Mouse (Mus musculus): ENCODE measurements around the gene C1qc. TPM values are rescaled to one million over a fixed set of nuclear protein-coding genes. Genes with fewer than 3 reads are reported as not detected.

Gene C1qc
- polyA plus RNA-seq, 1 experiment, result 86.9 TPM

DNA sequence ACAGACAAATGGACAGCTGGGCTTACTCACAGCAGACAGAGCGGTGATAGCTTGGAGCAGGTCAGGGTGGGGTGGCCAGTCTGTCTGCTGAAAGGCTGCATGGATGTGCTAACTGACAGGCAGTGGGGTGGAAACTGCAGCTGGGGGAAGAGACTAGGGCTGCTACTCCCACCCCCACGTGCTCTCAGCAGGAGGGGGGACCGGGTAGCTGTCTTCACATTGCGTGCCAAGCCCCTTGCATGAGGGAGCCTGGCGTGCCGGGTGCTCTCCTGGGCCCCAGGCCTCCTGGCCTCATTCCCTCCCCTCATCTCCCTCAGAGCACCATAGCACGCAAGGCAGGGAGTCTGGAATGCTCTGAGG, 24.3 kb upstream of the C1qc start:
- Histone ChIP-seq H3K27ac (ENCODE audit: insufficient read depth, low read length) (no peak overlapping the region), H3K4me1 (ENCODE audit: control insufficient read depth, insufficient read depth, low read length) (no peaks in the 10 kb centered on the region), H3K4me3 (ENCODE audit: insufficient read depth, low read length) (no peak overlapping the region)
- no peak for TF ChIP-seq POLR2A (IDR thresholded peaks at IDR 0.05; ENCODE audit: extremely low read depth, insufficient read depth, low read length)
- no peak for TF ChIP-seq CTCF (IDR thresholded peaks at IDR 0.05; ENCODE audit: extremely low read depth, insufficient read depth, low read length)

DNA sequence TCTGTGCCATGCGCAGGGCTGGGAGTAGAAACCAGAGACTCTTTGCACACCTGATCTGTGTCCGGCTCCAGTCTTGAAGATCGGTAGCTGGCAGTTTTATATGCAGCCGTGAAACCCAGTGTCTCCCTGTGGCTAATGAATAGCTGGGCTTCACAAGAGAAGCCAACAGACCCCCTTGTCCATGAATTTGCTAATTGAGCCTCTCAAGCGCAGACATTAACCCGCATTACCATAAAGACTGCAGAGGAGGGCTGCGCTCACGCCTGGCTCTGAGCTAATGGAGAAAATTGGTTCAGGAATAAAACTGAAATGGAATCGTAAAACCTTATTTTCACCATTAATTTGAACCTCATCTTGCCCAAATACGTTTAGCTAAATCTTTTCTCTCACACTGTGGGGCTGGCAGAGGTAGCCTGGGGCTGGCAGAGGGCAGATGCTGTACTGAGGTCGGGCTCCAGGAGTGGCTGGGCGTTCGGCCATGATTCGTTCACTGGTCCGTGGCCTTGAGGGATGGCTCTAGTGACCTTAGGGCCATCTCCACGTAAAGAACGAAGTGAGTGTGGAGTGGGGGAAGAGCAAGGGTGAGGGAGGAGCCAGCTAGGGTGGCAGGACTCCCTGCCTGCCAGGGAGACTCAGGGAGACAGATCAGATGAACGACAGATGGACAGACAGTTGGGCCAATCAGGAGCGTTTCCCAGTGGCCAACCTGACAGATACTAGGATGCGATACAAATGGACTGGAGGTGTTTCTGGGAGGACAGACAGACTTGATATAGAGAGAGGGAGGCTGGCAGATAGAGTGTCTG, 23.7 kb upstream of the C1qc start:
- H3K27ac ChIP-seq (ENCODE audit: insufficient read depth, low read length), result no peak overlapping the region
- H3K4me1 ChIP-seq (ENCODE audit: control insufficient read depth, insufficient read depth, low read length), result no peaks in the 10 kb centered on the region
- TF ChIP-seq POLR2A (IDR thresholded peaks at IDR 0.05; ENCODE audit: extremely low read depth, insufficient read depth, low read length) (no peak), CTCF (IDR thresholded peaks at IDR 0.05; ENCODE audit: extremely low read depth, insufficient read depth, low read length) (no peak)
- H3K4me3 ChIP-seq (ENCODE audit: insufficient read depth, low read length), result no peak overlapping the region

DNA sequence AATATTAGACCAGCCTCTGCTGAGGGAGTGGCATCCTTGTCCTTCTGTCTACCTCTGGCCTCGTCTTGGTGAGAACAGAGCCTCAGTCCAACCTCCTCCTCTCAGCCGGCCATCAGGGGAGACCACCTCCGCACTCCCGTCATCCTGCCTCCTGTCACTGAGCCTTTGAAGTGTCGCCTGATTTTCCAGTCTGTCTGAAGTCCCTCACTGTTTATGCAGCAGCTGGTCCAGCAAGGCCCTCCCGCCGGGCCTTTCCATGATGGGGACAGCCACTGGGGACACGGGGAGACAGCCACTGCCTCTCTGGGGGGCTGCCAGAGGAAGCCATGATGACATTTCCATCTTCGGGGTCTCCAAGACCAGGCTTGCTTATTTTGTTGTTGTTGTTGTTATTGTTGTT, 20.0 kb upstream of the C1qc start:
- no peak for TF ChIP-seq POLR2A (IDR thresholded peaks at IDR 0.05; ENCODE audit: extremely low read depth, insufficient read depth, low read length)
- TF ChIP-seq CTCF (IDR thresholded peaks at IDR 0.05; ENCODE audit: extremely low read depth, insufficient read depth, low read length), result no peak
- no peak overlapping the region for H3K27ac ChIP-seq (ENCODE audit: insufficient read depth, low read length)
- no peaks in the 10 kb centered on the region for H3K4me1 ChIP-seq (ENCODE audit: control insufficient read depth, insufficient read depth, low read length)
- no peak overlapping the region for H3K4me3 ChIP-seq (ENCODE audit: insufficient read depth, low read length)

- Histone ChIP-seq H3K4me3 (ENCODE audit: insufficient read depth, low read length) (no peak overlapping the region), H3K4me1 (ENCODE audit: control insufficient read depth, insufficient read depth, low read length) (no peaks in the 10 kb centered on the region), H3K27ac (ENCODE audit: insufficient read depth, low read length) (no peak overlapping the region)
- TF ChIP-seq POLR2A (IDR thresholded peaks at IDR 0.05; ENCODE audit: extremely low read depth, insufficient read depth, low read length) (no peak), CTCF (IDR thresholded peaks at IDR 0.05; ENCODE audit: extremely low read depth, insufficient read depth, low read length) (no peak)
These were observed 18.9 kb upstream of the C1qc start for GRCm38 (mm10) chr4:136911804-136912203.

DNA sequence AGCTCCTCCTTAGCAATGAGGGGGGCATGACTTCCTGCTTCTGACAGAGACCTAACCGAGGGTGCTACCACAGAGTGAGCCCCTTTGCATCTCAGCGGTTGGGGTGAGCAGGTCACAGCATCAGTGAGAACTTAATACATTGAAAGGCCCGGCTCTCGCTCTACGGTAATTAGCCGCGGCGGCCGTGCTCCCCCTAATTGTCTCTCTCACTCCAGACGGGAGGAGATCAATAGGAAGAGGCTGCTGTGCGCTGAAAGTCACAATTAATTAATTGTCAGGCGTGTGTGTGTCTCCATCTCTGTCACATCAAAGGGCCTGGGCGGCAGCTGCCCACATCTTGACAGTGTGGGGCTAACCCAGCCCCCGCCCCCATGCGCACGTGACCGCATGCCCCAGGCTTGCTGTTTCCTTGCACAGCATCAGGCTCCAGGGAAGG, 18.4 kb upstream of the C1qc start:
- Histone ChIP-seq H3K27ac (ENCODE audit: insufficient read depth, low read length) (no peak overlapping the region), H3K4me3 (ENCODE audit: insufficient read depth, low read length) (no peak overlapping the region), H3K4me1 (ENCODE audit: control insufficient read depth, insufficient read depth, low read length) (no peaks in the 10 kb centered on the region)
- TF ChIP-seq POLR2A (IDR thresholded peaks at IDR 0.05; ENCODE audit: extremely low read depth, insufficient read depth, low read length) (no peak), CTCF (IDR thresholded peaks at IDR 0.05; ENCODE audit: extremely low read depth, insufficient read depth, low read length) (no peak)

DNA sequence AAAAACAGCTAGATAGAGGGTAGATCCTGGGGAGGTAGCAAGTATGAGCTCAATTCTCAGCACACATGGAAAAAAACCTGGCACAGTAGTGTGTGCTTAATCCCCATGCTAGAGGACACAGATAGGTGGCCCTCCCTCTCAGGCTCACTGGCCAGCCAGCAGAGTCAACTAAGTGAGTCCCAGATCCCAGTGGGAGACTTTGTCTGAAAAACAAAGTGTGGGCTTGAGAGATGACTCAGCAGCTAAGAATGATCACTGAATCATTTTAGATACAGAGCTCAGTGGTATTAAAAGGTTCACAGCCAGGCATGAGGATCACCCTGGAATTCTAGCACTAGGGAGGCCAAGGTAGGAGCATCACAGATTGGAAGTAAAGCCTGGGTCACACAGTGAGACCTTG, 14.9 kb upstream of the C1qc start:
- TF ChIP-seq POLR2A (IDR thresholded peaks at IDR 0.05; ENCODE audit: extremely low read depth, insufficient read depth, low read length), result no peak
- TF ChIP-seq CTCF (IDR thresholded peaks at IDR 0.05; ENCODE audit: extremely low read depth, insufficient read depth, low read length), result no peak
- H3K27ac ChIP-seq (ENCODE audit: insufficient read depth, low read length), result no peak overlapping the region
- H3K4me3 ChIP-seq (ENCODE audit: insufficient read depth, low read length), result no peak overlapping the region
- H3K4me1 ChIP-seq (ENCODE audit: control insufficient read depth, insufficient read depth, low read length), result no peaks in the 10 kb centered on the region

DNA sequence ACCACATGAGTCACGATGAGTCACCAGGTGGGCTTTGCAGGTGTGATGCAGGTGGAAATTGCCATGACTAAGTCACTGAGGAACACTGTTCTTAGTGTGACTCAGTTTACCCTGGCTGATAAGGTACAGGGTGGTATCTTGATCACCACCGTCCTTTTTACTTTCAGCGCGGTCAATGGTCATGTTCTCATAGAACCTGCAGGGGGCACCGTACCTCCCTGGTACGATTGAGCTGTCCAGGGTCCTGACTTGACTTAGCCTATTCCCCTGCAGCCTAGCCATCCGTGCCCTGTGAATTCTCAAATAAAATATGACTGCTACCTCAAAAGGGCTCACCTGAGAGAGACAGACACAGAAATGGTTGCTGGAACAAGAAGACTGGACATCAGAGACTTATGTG, 14.2 kb upstream of the C1qc start:
- no peak overlapping the region for H3K27ac ChIP-seq (ENCODE audit: insufficient read depth, low read length)
- no peaks in the 10 kb centered on the region for H3K4me1 ChIP-seq (ENCODE audit: control insufficient read depth, insufficient read depth, low read length)
- no peak for TF ChIP-seq POLR2A (IDR thresholded peaks at IDR 0.05; ENCODE audit: extremely low read depth, insufficient read depth, low read length)
- TF ChIP-seq CTCF (IDR thresholded peaks at IDR 0.05; ENCODE audit: extremely low read depth, insufficient read depth, low read length), result peak; percentile 57
- no peak overlapping the region for H3K4me3 ChIP-seq (ENCODE audit: insufficient read depth, low read length)

- TF ChIP-seq POLR2A (IDR thresholded peaks at IDR 0.05; ENCODE audit: extremely low read depth, insufficient read depth, low read length) (no peak), CTCF (IDR thresholded peaks at IDR 0.05; ENCODE audit: extremely low read depth, insufficient read depth, low read length) (no peak)
- Histone ChIP-seq H3K4me1 (ENCODE audit: control insufficient read depth, insufficient read depth, low read length) (no peaks in the 10 kb centered on the region), H3K27ac (ENCODE audit: insufficient read depth, low read length) (no peak overlapping the region), H3K4me3 (ENCODE audit: insufficient read depth, low read length) (no peak overlapping the region)
These were observed 12.1 kb upstream of the C1qc start for GRCm38 (mm10) chr4:136904767-136905539.

DNA sequence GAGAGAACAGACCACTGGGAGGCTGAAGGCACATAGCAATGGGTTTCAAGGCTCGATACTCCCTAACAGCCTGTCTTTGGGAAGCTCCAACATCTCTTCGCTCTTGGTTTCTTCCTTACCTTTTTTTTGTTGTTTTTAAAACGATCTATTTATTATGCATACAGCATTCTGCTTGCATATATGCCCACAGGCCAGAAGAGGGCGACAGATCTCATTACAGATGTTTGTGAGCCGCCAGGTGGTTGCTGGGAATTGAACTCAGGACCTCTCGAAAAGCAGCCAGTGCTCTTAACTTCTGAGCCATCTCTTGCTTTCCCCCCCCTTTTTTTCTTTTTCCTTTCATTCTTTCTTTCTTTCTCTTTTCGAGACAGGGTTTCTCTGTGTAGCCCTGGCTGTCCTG, 6.3 kb upstream of the C1qc start:
- TF ChIP-seq CTCF (IDR thresholded peaks at IDR 0.05; ENCODE audit: extremely low read depth, insufficient read depth, low read length) (no peak; the same call in 1 of the 2 replicates), POLR2A (IDR thresholded peaks at IDR 0.05; ENCODE audit: extremely low read depth, insufficient read depth, low read length) (no peak)
- Histone ChIP-seq H3K4me1 (ENCODE audit: control insufficient read depth, insufficient read depth, low read length) (no peaks in the 10 kb centered on the region), H3K4me3 (ENCODE audit: insufficient read depth, low read length) (no peak overlapping the region), H3K27ac (ENCODE audit: insufficient read depth, low read length) (no peak overlapping the region)

DNA sequence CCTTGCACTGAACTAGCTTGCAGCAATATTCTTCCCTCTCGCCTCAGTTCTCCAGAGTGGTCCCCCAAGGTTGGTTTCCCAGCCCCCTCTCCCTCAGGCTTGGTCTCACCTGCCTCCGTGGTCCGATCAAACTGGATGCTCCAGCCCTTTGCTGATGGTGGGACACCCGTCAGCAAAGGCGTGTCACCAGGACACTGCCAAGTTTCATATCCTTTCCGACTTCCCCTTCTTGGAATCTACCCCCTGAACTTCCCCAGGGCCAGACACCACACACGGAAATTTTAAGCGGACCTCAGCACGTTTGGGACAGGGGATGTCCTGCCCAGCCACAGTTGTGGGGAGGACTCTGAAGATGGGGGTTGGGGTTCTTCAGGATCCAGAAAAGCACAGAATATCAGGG, 5.8 kb upstream of the C1qc start, which contains the start of gene C1qa:
TSS of gene C1qa (minus strand) at position 167 of the 400 bp plus-strand sequence.
- TF ChIP-seq CTCF (IDR thresholded peaks at IDR 0.05; ENCODE audit: extremely low read depth, insufficient read depth, low read length) (no peak), POLR2A (IDR thresholded peaks at IDR 0.05; ENCODE audit: extremely low read depth, insufficient read depth, low read length) (peak; percentile 37; the same call in 1 of the 2 replicates)
- peak within 1 kb of the TSS; percentile 9; the same call in 1 of the 2 replicates for H3K4me3 ChIP-seq (ENCODE audit: insufficient read depth, low read length)
- no peaks in the 10 kb centered on the region for H3K4me1 ChIP-seq (ENCODE audit: control insufficient read depth, insufficient read depth, low read length)
- peak within 1 kb of the TSS; percentile 52; the same call in 1 of the 2 replicates for H3K27ac ChIP-seq (ENCODE audit: insufficient read depth, low read length)
